In the genomic region with DNA sequence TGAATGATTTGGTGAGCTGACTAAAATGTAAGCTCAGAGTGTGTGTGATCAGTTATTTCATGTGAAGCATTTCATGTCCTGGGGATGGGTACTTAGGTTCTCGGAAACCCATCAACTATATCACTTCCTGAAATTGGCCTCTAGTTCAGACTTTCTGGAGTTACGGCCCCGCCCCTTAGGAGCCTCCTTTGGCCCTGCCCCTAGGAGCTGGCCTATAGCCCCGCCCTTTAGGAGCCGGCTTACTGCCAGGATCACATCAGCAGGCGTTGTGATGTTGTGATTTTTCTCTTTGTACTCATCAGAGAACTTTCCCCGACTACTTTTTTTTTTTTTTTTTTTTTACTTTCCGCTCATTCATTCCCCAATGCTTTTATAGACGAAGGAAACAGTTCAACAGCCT, we compare ENCODE assay signal across 18 mouse cellular contexts.
DNase-seq lines count a peak whose midpoint lies in the region; ATAC-seq and TF ChIP-seq lines count a peak whose summit lies in the region.
"Had no signal": no experiment of that assay in that cellular context is flagged by ENCODE, and none has a peak within 500 bp of the region (broad histone marks: within the 10 kb centered on the region; RNA-seq: fewer than 3 reads in every experiment).

No protein-coding gene starts in this region.

- H3K27ac ChIP-seq in ES-E14 (ENCODE audit: insufficient read depth, low read depth, low read length, poor library complexity, severe bottlenecking): no peak overlapping the region
- H3K27ac ChIP-seq: embryonic facial prominence, embryonic 12.5 days; forebrain, embryonic 12.5 days; hindbrain, embryonic 10.5 days; macrophage; neural tube, embryonic 15.5 days had no signal

- no peaks in the 10 kb centered on the region for H3K9me3 ChIP-seq in ES-E14 (ENCODE audit: control insufficient read depth, insufficient read depth, low read depth, low read length)
- H3K9me3 ChIP-seq: embryonic facial prominence, embryonic 12.5 days; forebrain, embryonic 12.5 days; heart, embryonic 12.5 days; hindbrain, embryonic 10.5 days; neural tube, embryonic 15.5 days had no signal

- no peaks in the 10 kb centered on the region for H3K4me1 ChIP-seq in ES-E14 (ENCODE audit: control insufficient read depth in 2 of 2, insufficient read depth in 2 of 2, low read length in 2 of 2, poor library complexity in 1 of 2)
- H3K4me1 ChIP-seq: heart, embryonic 12.5 days; hindbrain, embryonic 10.5 days had no signal

- no peaks in the 10 kb centered on the region for H3K36me3 ChIP-seq in ES-E14 (ENCODE audit: control insufficient read depth, insufficient read depth, low read length, poor library complexity, severe bottlenecking)
- H3K36me3 ChIP-seq: embryonic facial prominence, embryonic 12.5 days; forebrain, embryonic 12.5 days; heart, embryonic 12.5 days; hindbrain, embryonic 10.5 days; neural tube, embryonic 15.5 days had no signal

- in situ Hi-C loops in ES-E14 (cut with MboI; ENCODE audit: low sequenced_read_pairs in 2 of 2, unreplicated experiment in 2 of 2): no loop called here

- ATAC-seq in common myeloid progenitor, adult 5-6 weeks (replicated peaks; ENCODE audit: low read depth, poor library complexity, severe bottlenecking): peak; percentile 58

- no peak overlapping the region for H3K9ac ChIP-seq in ES-E14 (ENCODE audit: insufficient read depth, low read depth, low read length, poor library complexity, severe bottlenecking)
- H3K9ac ChIP-seq: embryonic facial prominence, embryonic 12.5 days; forebrain, embryonic 12.5 days; heart, embryonic 12.5 days; neural tube, embryonic 15.5 days had no signal

- H3K4me3 ChIP-seq in ES-E14 (ENCODE audit: insufficient read depth in 1 of 2, low read depth in 1 of 2, low read length in 2 of 2, poor library complexity in 1 of 2, severe bottlenecking in 1 of 2): no peak overlapping the region
- H3K4me3 ChIP-seq: embryonic facial prominence, embryonic 12.5 days; forebrain, embryonic 12.5 days; heart, embryonic 12.5 days; hindbrain, embryonic 10.5 days; neural tube, embryonic 15.5 days had no signal

- DNase-seq in adrenal gland, adult 2 months: peak; percentile 20
- DNase-seq in adrenal gland, adult 18-20 months (ENCODE audit: low spot score in 2 of 2): no peak
- peak; percentile 8 to 44 for DNase-seq in kidney, postnatal 25 days
- DNase-seq in kidney, adult 11 months: no peak
- DNase-seq in ES-E14 (ENCODE audit: low read depth, low spot score) (peak; percentile 53), adipocyte (ENCODE audit: low spot score) (no peak)
- no peak for DNase-seq in layer of hippocampus, postnatal 10 days (ENCODE audit: low spot score in 2 of 2)
- DNase-seq: gastrocnemius, postnatal 14 days; kidney, adult 18-20 months; right cerebral cortex, adult 18-20 months; thymus, adult 2 months had no signal

TF ChIP-seq in ES-E14, 5 proteins besides CTCF, POLR2A, EP300 and RAD21:
- no peak for TF ChIP-seq CHD2 (IDR thresholded peaks at IDR 0.05; ENCODE audit: low read depth, low read length)
- no peak for TF ChIP-seq MAFK (IDR thresholded peaks at IDR 0.05; ENCODE audit: insufficient read depth, low read depth, low read length)
- no peak for TF ChIP-seq ZNF384 (IDR thresholded peaks at IDR 0.05; ENCODE audit: low read depth, low read length)
- no peak for TF ChIP-seq ZC3H11A (IDR thresholded peaks at IDR 0.05; ENCODE audit: borderline replicate concordance, low read depth, low read length)
- no peak for TF ChIP-seq HCFC1 (IDR thresholded peaks at IDR 0.05; ENCODE audit: borderline replicate concordance, insufficient read depth, low read length)
TF ChIP-seq in ES-E14: peak in this region for 0.

Comparison
In these comparisons a context has a peak if more than half of its experiments do, and no peak if none do; other contexts are left out.
1. DNase-seq: peak in adrenal gland, adult 2 months (single experiment), kidney, postnatal 25 days (2 of 2) and ES-E14 (single experiment); none in adrenal gland, adult 18-20 months (0 of 2), kidney, adult 11 months (single experiment), adipocyte (single experiment) and layer of hippocampus, postnatal 10 days (0 of 2).